In the genomic region with DNA sequence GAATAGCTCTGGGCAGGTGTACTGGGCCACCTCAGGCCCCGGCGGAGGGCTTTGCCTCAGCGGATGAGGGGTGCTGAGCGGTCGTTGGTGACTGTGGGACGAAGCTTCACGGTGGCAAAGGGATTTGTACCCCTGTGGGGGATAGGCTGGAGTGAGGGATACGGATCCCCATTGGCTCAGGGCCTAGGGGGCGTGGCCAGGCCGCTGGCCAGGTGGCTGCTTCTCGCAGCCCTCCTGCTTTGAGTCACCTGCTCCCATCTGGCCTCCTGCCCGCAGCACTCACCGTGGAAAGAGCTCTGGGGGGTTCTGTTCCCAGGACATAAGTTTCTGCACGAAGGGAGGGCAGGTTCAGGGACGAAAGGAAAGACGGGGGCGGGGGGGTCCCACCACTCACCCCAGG, we compare ENCODE assay signal across 22 mouse cellular contexts. TPM values are rescaled to one million over a fixed set of nuclear protein-coding genes. Genes with fewer than 3 reads are reported as not detected.
DNase-seq lines count a peak whose midpoint lies in the region; ATAC-seq and TF ChIP-seq lines count a peak whose summit lies in the region.
"Had no signal": no experiment of that assay in that cellular context is flagged by ENCODE, and none has a peak within 500 bp of the region (broad histone marks: within the 10 kb centered on the region; RNA-seq: fewer than 3 reads in every experiment).

No protein-coding gene starts in this region.

- H3K27ac ChIP-seq in gastrocnemius, adult 2 months: no peak overlapping the region
- H3K27ac ChIP-seq in intestine, postnatal 0 days (ENCODE audit: low read depth, low read length): no peak overlapping the region
- H3K27ac ChIP-seq: forebrain, embryonic 15.5 days; heart, embryonic 13.5 days; neural tube, embryonic 15.5 days had no signal

- H3K27me3 ChIP-seq in intestine, postnatal 0 days (replicated peaks; ENCODE audit: control insufficient read depth, insufficient read depth, low read length): 0 out of 2 replicates have a peak, but pooled peaks cover 3% of the 10 kb centered on the region

- H3K9ac ChIP-seq in intestine, postnatal 0 days (ENCODE audit: low read depth, low read length): no peak overlapping the region
- H3K9ac ChIP-seq: forebrain, embryonic 15.5 days; heart, embryonic 13.5 days; neural tube, embryonic 15.5 days had no signal

- WGBS in intestine, postnatal 0 days: 38% methylated on average over 17 of the region's 17 CpGs

- intact Hi-C loops in gastrocnemius, adult 2 months (cut with DNase I): no loop called here

- no peaks in the 10 kb centered on the region for H3K9me3 ChIP-seq in intestine, postnatal 0 days (ENCODE audit: control insufficient read depth)
- H3K9me3 ChIP-seq: forebrain, embryonic 15.5 days; heart, embryonic 13.5 days; neural tube, embryonic 15.5 days had no signal

- no peak for TF ChIP-seq CTCF in gastrocnemius, adult 2 months (IDR thresholded peaks at IDR 0.05)
- TF ChIP-seq CTCF in intestine, postnatal 0 days (IDR thresholded peaks at IDR 0.05; ENCODE audit: low read depth): no peak

- peaks cover 4% of the 10 kb centered on the region; the same call in 1 of the 2 replicates for H3K4me1 ChIP-seq in intestine, postnatal 0 days (replicated peaks; ENCODE audit: control insufficient read depth, insufficient read depth, low read length)

- H3K4me3 ChIP-seq in gastrocnemius, adult 2 months: no peak overlapping the region
- H3K4me3 ChIP-seq in intestine, postnatal 0 days (ENCODE audit: low read depth, low read length): no peak overlapping the region
- H3K4me3 ChIP-seq: erythroblast, embryonic 14.5 days; forebrain, embryonic 15.5 days; heart, embryonic 13.5 days; myocyte; neural tube, embryonic 15.5 days had no signal

- DNase-seq in testis, postnatal 14 days (ENCODE audit: low spot score): peak; percentile 31
- no peak for DNase-seq in testis, postnatal 10 days (ENCODE audit: low spot score)
- DNase-seq in kidney, adult 18-20 months: peak; percentile 86
- DNase-seq in kidney, postnatal 14 days: peak; percentile 88
- no peak for DNase-seq in gastrocnemius, adult 2 months
- no peak for DNase-seq in adrenal gland, postnatal 36 days
- DNase-seq: adrenal gland, postnatal 10 days; cerebellum, adult 18-20 months; heart, postnatal 4 days; midbrain, embryonic 14.5 days; retina, postnatal 1 day; right cerebral cortex, postnatal 4 days had no signal

- no peak for ATAC-seq in intestine, postnatal 0 days
- ATAC-seq: forebrain, embryonic 15.5 days had no signal

- no peak overlapping the region for H3K4me2 ChIP-seq in intestine, postnatal 0 days (replicated peaks; ENCODE audit: low read depth)
- H3K4me2 ChIP-seq: forebrain, embryonic 15.5 days; heart, embryonic 13.5 days; neural tube, embryonic 15.5 days had no signal

- H3K36me3 ChIP-seq in intestine, postnatal 0 days (ENCODE audit: control insufficient read depth, insufficient read depth): peaks cover 28% of the 10 kb centered on the region
- H3K36me3 ChIP-seq: forebrain, embryonic 15.5 days; heart, embryonic 13.5 days; neural tube, embryonic 15.5 days had no signal

RNA-seq across cellular contexts. Expression of a gene that starts 4.0 kb away (rescaled TPM):
- under 1 TPM; 0.13 to 0.53 TPM for total RNA-seq in gastrocnemius, adult 2 months (2021)
- total RNA-seq in adrenal gland, postnatal 36 days (2021): not detected
- polyA plus RNA-seq in intestine, postnatal 0 days (2015; fragmentation: Nextera tagmentation; extraction: Ambion mirVana): 0.12 TPM in 1 of 2 replicates, not detected in the other
- total RNA-seq: granulocyte monocyte progenitor cell, adult 5-6 weeks; megakaryocyte, adult 5-6 weeks had no signal
- polyA plus RNA-seq: embryonic facial prominence, embryonic 11.5 days; erythroblast, embryonic 14.5 days; liver, embryonic 16.5 days had no signal

RNA-seq across cellular contexts. Expression of a gene that starts 26.8 kb away (rescaled TPM):
- total RNA-seq in gastrocnemius, adult 2 months (2021): 1 to 10 TPM; 3.1 to 3.2 TPM
- total RNA-seq in adrenal gland, postnatal 36 days (2021): not detected
- 19.3 and 21.3 TPM in 2 replicates for polyA plus RNA-seq in intestine, postnatal 0 days (2015; fragmentation: Nextera tagmentation; extraction: Ambion mirVana)
- total RNA-seq: granulocyte monocyte progenitor cell, adult 5-6 weeks; megakaryocyte, adult 5-6 weeks had no signal
- polyA plus RNA-seq: erythroblast, embryonic 14.5 days had no signal

RNA-seq across cellular contexts. Expression of a gene that starts 29.3 kb away (rescaled TPM):
- 1 to 10 TPM in 1 of 2 experiments, under 1 TPM in 1; 0.10 to 1.0 TPM for total RNA-seq in gastrocnemius, adult 2 months (2021)
- total RNA-seq in adrenal gland, postnatal 36 days (2021): under 1 TPM in 1 of 2 experiments, not detected in 1; 0.13 TPM
- 0.14 and 0.30 TPM in 2 replicates for polyA plus RNA-seq in intestine, postnatal 0 days (2015; fragmentation: Nextera tagmentation; extraction: Ambion mirVana)
- polyA plus RNA-seq: erythroblast, embryonic 14.5 days had no signal

RNA-seq across cellular contexts. Expression of a gene that starts 29.5 kb away (rescaled TPM):
- 10 to 100 TPM; 33.6 to 35.0 TPM for total RNA-seq in gastrocnemius, adult 2 months (2021)
- 10 to 100 TPM; 17.7 to 18.1 TPM for total RNA-seq in adrenal gland, postnatal 36 days (2021)
- 21.9 and 24.6 TPM in 2 replicates for polyA plus RNA-seq in intestine, postnatal 0 days (2015; fragmentation: Nextera tagmentation; extraction: Ambion mirVana)

Comparison
In these comparisons a context has a peak if more than half of its experiments do, and no peak if none do; other contexts are left out.
1. DNase-seq: peak in testis, postnatal 14 days (single experiment), kidney, adult 18-20 months (single experiment) and kidney, postnatal 14 days (single experiment); none in testis, postnatal 10 days (single experiment), gastrocnemius, adult 2 months (single experiment) and adrenal gland, postnatal 36 days (0 of 2).